Mouse (Mus musculus) intestine, embryonic 16.5 days (tissue): ENCODE data around the gene Iqsec1. TPM values are rescaled to one million over a fixed set of nuclear protein-coding genes. Genes with fewer than 3 reads are reported as not detected.

ENCODE experiments used
- ATAC-seq: fragments of 200-750 bp; cut with Nextera tagmentation; 2 replicates; pipeline ENCODE4 v1.8.0; 2017; ENCODE audit warnings: moderate TSS enrichment, moderate library complexity
- H3K27ac ChIP-seq: fragments of 300-500 bp; sonication (generic); 2 replicates; pipeline ENCODE4 v1.5.1; 2014; ENCODE audit warnings: mild to moderate bottlenecking, low read length
- H3K27me3 ChIP-seq: fragments of 300-500 bp; sonication (generic); replicated peaks from 2 replicates; pipeline ENCODE4 v1.6.1; 2014; ENCODE audit warnings: low read length, control low read depth, mixed read lengths; ENCODE audit not compliant: control insufficient read depth, insufficient read depth
- H3K36me3 ChIP-seq: fragments of 300-500 bp; sonication (generic); 2 replicates; pipeline ENCODE4 v1.6.1; 2014; ENCODE audit warnings: low read length, control low read depth; ENCODE audit not compliant: control insufficient read depth, insufficient read depth
- H3K4me1 ChIP-seq: fragments of 300-500 bp; sonication (generic); 2 replicates; pipeline ENCODE4 v1.6.1; 2014; ENCODE audit warnings: low read length, control low read depth, mixed read lengths; ENCODE audit not compliant: control insufficient read depth, insufficient read depth
- H3K4me2 ChIP-seq: fragments of 300-500 bp; sonication (generic); 2 replicates; pipeline ENCODE4 v1.6.1; 2014; ENCODE audit warnings: low read depth, low read length, control low read depth
- H3K4me3 ChIP-seq: fragments of 300-500 bp; sonication (generic); 2 replicates; pipeline ENCODE4 v1.5.1; 2014; ENCODE audit warnings: mild to moderate bottlenecking, low read length
- H3K9ac ChIP-seq: fragments of 300-500 bp; sonication (generic); 2 replicates; pipeline ENCODE4 v1.6.1; 2014; ENCODE audit warnings: low read depth, low read length
- H3K9me3 ChIP-seq: fragments of 300-500 bp; sonication (generic); 2 replicates; pipeline ENCODE4 v1.6.1; 2016; ENCODE audit warnings: low read length, control low read depth; ENCODE audit not compliant: control insufficient read depth
- WGBS: fragments of 180-500 bp; shearing (Covaris S2); extraction: QIAGEN DNeasy Blood & Tissue Kit; methylation state at CpG from one replicate; pipeline ENCODE4 v1.1.7; 2014; 5-methylcytosine and 5-hydroxymethylcytosine counted together
- microRNA-seq: library from miRNA; unstranded; fragments of <30 nt; microRNA quantifications from one replicate; pipeline ENCODE4, GENCODE M21; 2016
- polyA plus RNA-seq: library from polyadenylated mRNA; unstranded; fragments of >200 nt; fragmentation: Nextera tagmentation; extraction: Ambion mirVana; gene quantifications from 2 replicates; pipeline ENCODE4 v1.2.1, GENCODE M21; 2015

Iqsec1 gene
- polyA plus RNA-seq, 1 experiment from 2014 or later: 6.4 TPM

- 88% methylated on average over 5 of the region's 5 CpGs for WGBS
- no peaks in the 10 kb centered on the region for H3K9me3 ChIP-seq
- no peak overlapping the region for H3K4me2 ChIP-seq
- H3K9ac ChIP-seq: no peak overlapping the region
- H3K27me3 ChIP-seq: no peaks in the 10 kb centered on the region
- no peaks in the 10 kb centered on the region for H3K36me3 ChIP-seq
- no peak overlapping the region for H3K4me3 ChIP-seq
- no peak overlapping the region for H3K27ac ChIP-seq
- H3K4me1 ChIP-seq: peaks cover 1% of the 10 kb centered on the region; the same call in 1 of the 2 replicates
- ATAC-seq: no peak
Observed at GRCm38 (mm10) chr6:90610248-90610647, 378.2 kb downstream of the Iqsec1 start.

GRCm38 (mm10) chr6:90608186-90608585 is 380.3 kb downstream of the Iqsec1 start:
- H3K27me3 ChIP-seq: no peaks in the 10 kb centered on the region
- peaks cover 4% of the 10 kb centered on the region; the same call in 1 of the 2 replicates for H3K4me1 ChIP-seq
- no peaks in the 10 kb centered on the region for H3K9me3 ChIP-seq
- WGBS: 54% methylated on average over 6 of the region's 6 CpGs
- no peak overlapping the region for H3K27ac ChIP-seq
- H3K4me2 ChIP-seq: no peak overlapping the region
- H3K9ac ChIP-seq: no peak overlapping the region
- no peak for ATAC-seq
- no peaks in the 10 kb centered on the region for H3K36me3 ChIP-seq
- H3K4me3 ChIP-seq: no peak overlapping the region

- Histone ChIP-seq H3K9ac (no peak overlapping the region), H3K4me2 (no peak overlapping the region), H3K27me3 (no peaks in the 10 kb centered on the region), H3K27ac (no peak overlapping the region), H3K9me3 (no peaks in the 10 kb centered on the region), H3K4me1 (peaks cover 4% of the 10 kb centered on the region; the same call in 1 of the 2 replicates), H3K36me3 (no peaks in the 10 kb centered on the region), H3K4me3 (no peak overlapping the region)
- WGBS: 17% methylated on average over 5 of the region's 5 CpGs
- no peak for ATAC-seq
Observed at GRCm38 (mm10) chr6:90607196-90607595, 381.3 kb downstream of the Iqsec1 start.

DNA sequence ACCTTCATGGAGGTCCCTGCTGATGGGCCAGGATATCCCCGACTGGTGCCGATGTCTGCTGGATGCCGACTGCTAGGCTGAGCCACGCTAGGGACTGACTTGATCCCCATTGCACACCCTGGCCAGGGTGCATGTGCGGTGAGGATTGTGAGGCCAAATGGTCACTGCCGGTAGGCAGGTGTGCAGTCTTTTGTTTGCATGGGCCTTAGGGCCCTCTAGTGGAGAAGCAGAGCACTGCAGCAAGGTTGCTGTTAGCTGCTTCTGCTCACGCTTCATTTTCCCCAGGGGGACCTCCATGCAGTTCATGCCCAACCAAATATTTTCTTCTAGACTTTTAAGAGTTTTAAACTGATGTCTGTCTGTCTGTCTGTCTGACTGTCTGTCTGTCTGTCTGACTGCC is 381.9 kb downstream of the Iqsec1 start:
- Histone ChIP-seq H3K9me3 (no peaks in the 10 kb centered on the region), H3K36me3 (no peaks in the 10 kb centered on the region), H3K4me2 (no peak overlapping the region), H3K27ac (no peak overlapping the region), H3K4me1 (peaks cover 4% of the 10 kb centered on the region; the same call in 1 of the 2 replicates), H3K4me3 (no peak overlapping the region), H3K27me3 (no peaks in the 10 kb centered on the region), H3K9ac (no peak overlapping the region)
- WGBS: 36% methylated on average over 7 of the region's 7 CpGs
- no peak for ATAC-seq

Small RNA genes lying within 50 kb of the gene (microRNA-seq; reads per million reads assigned to microRNA genes)
- not detected for gene Gm24816

Other genes with a start within 250 kb of the Iqsec1 start
- gene Nup210, start 128.1 kb upstream of the Iqsec1 start, polyA plus RNA-seq: 13.7 TPM in 2 replicates
- 7.7 and 9.0 TPM in 2 replicates for gene Hdac11, start 168.0 kb upstream of the Iqsec1 start, polyA plus RNA-seq
- 43.6 and 51.0 TPM in 2 replicates for gene Fbln2, start 223.8 kb upstream of the Iqsec1 start, polyA plus RNA-seq